Mouse (Mus musculus) spleen, adult 2 months (tissue): ENCODE measurements around the gene Dock8.

ENCODE experiments used
- CTCF ChIP-seq: fragments of 200-500 bp; IDR thresholded peaks from 2 replicates; pipeline ENCODE4 v1.5.1; 2011; ENCODE audit warnings: mild to moderate bottlenecking, inconsistent platforms; ENCODE audit not compliant: insufficient read depth, insufficient read length, insufficient replicate concordance; ENCODE audit errors: extremely low read depth
- POLR2A ChIP-seq: fragments of 200-500 bp; IDR thresholded peaks from 2 replicates; pipeline ENCODE4 v1.6.1; 2011; ENCODE audit warnings: low read depth, low read length, inconsistent platforms

GRCm38 (mm10) chr19:25200081-25200860 is 200.9 kb downstream of the Dock8 start:
- no peak for TF ChIP-seq CTCF
- no peak for TF ChIP-seq POLR2A
